In genomic region chr10:95941768-95942425, GRCm38 (mm10) we compare ENCODE assay signal across 8 mouse cellular contexts. TPM values are rescaled to one million over a fixed set of nuclear protein-coding genes. Genes with fewer than 3 reads are reported as not detected.
DNase-seq lines count a peak whose midpoint lies in the region; ATAC-seq and TF ChIP-seq lines count a peak whose summit lies in the region.

No protein-coding gene starts in this region.

- WGBS in liver, adult 2 months, result 32% methylated on average over 6 of the region's 6 CpGs
- 53% methylated on average over 6 of the region's 6 CpGs for WGBS in embryonic facial prominence, embryonic 13.5 days
- WGBS in intestine, embryonic 14.5 days, result 37% methylated on average over 6 of the region's 6 CpGs
- 50% methylated on average over 6 of the region's 6 CpGs for WGBS in neural tube, embryonic 13.5 days

- peak; percentile 38 for DNase-seq in liver, adult 2 months (ENCODE audit: extremely low read depth, low read depth, low spot score)
- DNase-seq in liver, result no peak
- no peak for DNase-seq in intestine, embryonic 14.5 days (ENCODE audit: low spot score)
- DNase-seq in embryo, embryonic 10 days (ENCODE audit: low spot score), result no peak
- DNase-seq in T-cell, adult 2 months (ENCODE audit: low spot score), result no peak
- no peak for DNase-seq in adrenal gland, postnatal 14 days

- no peak for ATAC-seq in embryonic facial prominence, embryonic 13.5 days (ENCODE audit: insufficient number of reproducible peaks, insufficient read depth, low FRiP score, low TSS enrichment, low read depth)
- no peak for ATAC-seq in intestine, embryonic 14.5 days (replicated peaks; ENCODE audit: low FRiP score, low TSS enrichment, low read depth)
- no peak for ATAC-seq in neural tube, embryonic 13.5 days (ENCODE audit: low read depth)

- peaks cover 9% of the 10 kb centered on the region for H3K4me1 ChIP-seq in liver, adult 2 months (ENCODE audit: control insufficient read depth, insufficient read depth, low read length)
- H3K4me1 ChIP-seq in embryonic facial prominence, embryonic 13.5 days, result peaks cover 17% of the 10 kb centered on the region
- H3K4me1 ChIP-seq in intestine, embryonic 14.5 days (replicated peaks; ENCODE audit: control insufficient read depth, insufficient read depth, low read length), result peaks cover 10% of the 10 kb centered on the region; the same call in 1 of the 2 replicates
- H3K4me1 ChIP-seq in neural tube, embryonic 13.5 days (replicated peaks), result peaks cover 31% of the 10 kb centered on the region

- H3K27ac ChIP-seq in liver, adult 2 months (replicated peaks; ENCODE audit: insufficient read depth, low read depth, low read length), result no peak overlapping the region
- H3K27ac ChIP-seq in embryonic facial prominence, embryonic 13.5 days, result no peak overlapping the region
- H3K27ac ChIP-seq in intestine, embryonic 14.5 days (ENCODE audit: low read depth), result 0 out of 2 replicates have a peak overlapping the region, but pooled peaks have one; percentile 29
- H3K27ac ChIP-seq in neural tube, embryonic 13.5 days (replicated peaks), result no peak overlapping the region

- H3K27me3 ChIP-seq in liver, adult 2 months (ENCODE audit: control insufficient read depth, insufficient read depth, low read length), result no peaks in the 10 kb centered on the region
- H3K27me3 ChIP-seq in embryonic facial prominence, embryonic 13.5 days, result no peaks in the 10 kb centered on the region
- no peaks in the 10 kb centered on the region for H3K27me3 ChIP-seq in intestine, embryonic 14.5 days (replicated peaks; ENCODE audit: control insufficient read depth, insufficient read depth, low read length)
- no peaks in the 10 kb centered on the region for H3K27me3 ChIP-seq in neural tube, embryonic 13.5 days

- H3K4me3 ChIP-seq in liver, adult 2 months (ENCODE audit: insufficient read depth, low read depth, low read length), result peak overlapping the region; percentile 61; the same call in 1 of the 2 replicates
- H3K4me3 ChIP-seq in embryonic facial prominence, embryonic 13.5 days, result peak overlapping the region; percentile 93
- peak overlapping the region; percentile 66 for H3K4me3 ChIP-seq in intestine, embryonic 14.5 days (ENCODE audit: low read depth, low read length)
- peak overlapping the region; percentile 75 for H3K4me3 ChIP-seq in neural tube, embryonic 13.5 days

- no peak for TF ChIP-seq CTCF in liver, adult 2 months (IDR thresholded peaks at IDR 0.05; ENCODE audit: low read depth, low read length)

- no peaks in the 10 kb centered on the region for H3K36me3 ChIP-seq in liver, adult 2 months (ENCODE audit: control insufficient read depth, insufficient read depth, low read length)
- no peaks in the 10 kb centered on the region for H3K36me3 ChIP-seq in embryonic facial prominence, embryonic 13.5 days
- H3K36me3 ChIP-seq in intestine, embryonic 14.5 days (ENCODE audit: control insufficient read depth, insufficient read depth, low read length), result no peaks in the 10 kb centered on the region
- no peaks in the 10 kb centered on the region for H3K36me3 ChIP-seq in neural tube, embryonic 13.5 days

- no peaks in the 10 kb centered on the region for H3K9me3 ChIP-seq in embryonic facial prominence, embryonic 13.5 days
- H3K9me3 ChIP-seq in intestine, embryonic 14.5 days (ENCODE audit: control insufficient read depth, low read length), result no peaks in the 10 kb centered on the region
- H3K9me3 ChIP-seq in neural tube, embryonic 13.5 days, result no peaks in the 10 kb centered on the region

- no peak for TF ChIP-seq POLR2A in liver, adult 2 months (IDR thresholded peaks at IDR 0.05; ENCODE audit: extremely low read depth, insufficient read depth, low read length)

- no peak overlapping the region for H3K9ac ChIP-seq in liver, adult 2 months (ENCODE audit: low read depth, low read length)
- H3K9ac ChIP-seq in embryonic facial prominence, embryonic 13.5 days, result no peak overlapping the region
- no peak overlapping the region for H3K9ac ChIP-seq in intestine, embryonic 14.5 days (ENCODE audit: low read length)
- peak overlapping the region; percentile 89; the same call in 1 of the 2 replicates for H3K9ac ChIP-seq in neural tube, embryonic 13.5 days

- H3K4me2 ChIP-seq in embryonic facial prominence, embryonic 13.5 days, result peak overlapping the region; percentile 87
- H3K4me2 ChIP-seq in intestine, embryonic 14.5 days (ENCODE audit: low read length), result peak overlapping the region; percentile 71
- peak overlapping the region; percentile 86 for H3K4me2 ChIP-seq in neural tube, embryonic 13.5 days

- H3K79me2 ChIP-seq in liver, adult 2 months (ENCODE audit: control insufficient read depth, insufficient read depth, low read length), result peaks cover 10% of the 10 kb centered on the region; the same call in 1 of the 2 replicates

RNA-seq across cellular contexts. Expression of gene Eea1, which starts 1.4 kb away (rescaled TPM):
- total RNA-seq in liver, adult 2 months (2014; rRNA removed), result 15.6 and 19.6 TPM in 2 replicates
- 2.6 and 3.1 TPM in 2 replicates for polyA plus RNA-seq in liver, adult 2 months (2012; rRNA removed)
- 20.3 and 21.5 TPM in 2 replicates for polyA plus RNA-seq in embryonic facial prominence, embryonic 13.5 days (2015; fragmentation: Nextera tagmentation; extraction: Ambion mirVana)
- 22.2 and 22.6 TPM in 2 replicates for polyA plus RNA-seq in intestine, embryonic 14.5 days (2014; fragmentation: Nextera tagmentation; extraction: Ambion mirVana)
- polyA plus RNA-seq in neural tube, embryonic 13.5 days (2015; fragmentation: Nextera tagmentation; extraction: Ambion mirVana), result 17.4 and 20.5 TPM in 2 replicates
- 31.7 and 33.1 TPM in 2 replicates for total RNA-seq in adrenal gland, postnatal 14 days (2021)
